Mouse (Mus musculus): ENCODE measurements around the gene Pdzrn3. TPM values are rescaled to one million over a fixed set of nuclear protein-coding genes. Genes with fewer than 3 reads are reported as not detected.

The Pdzrn3 gene
- total and polyA plus RNA-seq, 3 experiments, result not detected

- dilution Hi-C loops (cut with MboI; ENCODE audit: extremely low pct_ligation_motif_present, extremely low pct_unique_long_range_greater_than_20kb, low sequenced_read_pairs), result no loop called here
Observed at GRCm38 (mm10) chr6:101243189-101243815, 134.4 kb downstream of the Pdzrn3 start.

GRCm38 (mm10) chr6:101236641-101237246 is 141.0 kb downstream of the Pdzrn3 start:
- no peak overlapping the region for H3K4me2 ChIP-seq (ENCODE audit: insufficient read depth, low read depth, poor library complexity, severe bottlenecking)
- H3K79me2 ChIP-seq (replicated peaks; ENCODE audit: control insufficient read depth, extremely low read depth, insufficient read depth, poor library complexity, severe bottlenecking), result no peaks in the 10 kb centered on the region
- no peaks in the 10 kb centered on the region for H3K36me3 ChIP-seq (replicated peaks in 1 of 2; ENCODE audit: control insufficient read depth in 1 of 2, insufficient read depth in 1 of 2, low read length in 1 of 2)
- H3K9ac ChIP-seq (ENCODE audit: insufficient read depth, low read depth), result no peak overlapping the region
- no peak for TF ChIP-seq KAT2A (IDR thresholded peaks at IDR 0.05; ENCODE audit: insufficient replicate concordance, low read length)
- TF ChIP-seq IRF4 (IDR thresholded peaks at IDR 0.05; ENCODE audit: low read depth, low read length), result no peak
- no peak for TF ChIP-seq ZC3H11A (IDR thresholded peaks at IDR 0.05; ENCODE audit: low read depth, low read length)
- TF ChIP-seq MAFK (IDR thresholded peaks at IDR 0.05; ENCODE audit: insufficient replicate concordance, low read length), result no peak
- no peak for TF ChIP-seq GABPA (IDR thresholded peaks at IDR 0.05; ENCODE audit: insufficient replicate concordance, low read depth, low read length)
- TF ChIP-seq MYC (IDR thresholded peaks at IDR 0.05; ENCODE audit: low read depth, low read length), result no peak
- TF ChIP-seq E2F4 (IDR thresholded peaks at IDR 0.05; ENCODE audit: insufficient replicate concordance, low read depth, low read length), result no peak
- no peak for TF ChIP-seq ZMIZ1 (IDR thresholded peaks at IDR 0.05; ENCODE audit: low read depth, low read length)
- no peak for TF ChIP-seq ZKSCAN1 (IDR thresholded peaks at IDR 0.05; ENCODE audit: borderline replicate concordance, low read depth, low read length)
- no peak for TF ChIP-seq USF1 (IDR thresholded peaks at IDR 0.05; ENCODE audit: low read depth, low read length)
- TF ChIP-seq ETS1 (conservative IDR thresholded peaks at IDR 0.05; ENCODE audit: low read depth, low read length), result no peak
- no peak for TF ChIP-seq RAD21 (IDR thresholded peaks at IDR 0.05; ENCODE audit: low read depth, low read length)
- no peak for TF ChIP-seq ELF1 (IDR thresholded peaks at IDR 0.05; ENCODE audit: low read depth, low read length)
- no peak for TF ChIP-seq EP300 (IDR thresholded peaks at IDR 0.05; ENCODE audit: low read length)
- TF ChIP-seq SMC3 (IDR thresholded peaks at IDR 0.05; ENCODE audit: low read depth, low read length), result no peak
- dilution Hi-C loops (cut with MboI; ENCODE audit: extremely low pct_ligation_motif_present, extremely low pct_unique_long_range_greater_than_20kb, low sequenced_read_pairs) (no loop called here), in situ Hi-C loops (cut with MboI; ENCODE audit: low pct_ligation_motif_present, low pct_unique_long_range_greater_than_20kb, low sequenced_read_pairs) (no loop called here)
- H3K27me3 ChIP-seq (replicated peaks), result no peaks in the 10 kb centered on the region
- no peaks in the 10 kb centered on the region for H3K4me1 ChIP-seq (ENCODE audit: control insufficient read depth in 1 of 2, insufficient read depth in 2 of 2)
- no peak for DNase-seq (ENCODE audit: extremely low read depth)
- H3K27ac ChIP-seq (ENCODE audit: insufficient read depth, low read depth), result no peak overlapping the region
- no peak overlapping the region for H3K4me3 ChIP-seq (replicated peaks in 1 of 3; ENCODE audit: low read depth in 2 of 3, low read length in 2 of 3, poor library complexity in 1 of 3)
- H3K9me3 ChIP-seq (replicated peaks; ENCODE audit: low read length), result peaks cover 68% of the 10 kb centered on the region

More at GRCm38 (mm10) chr6:101243189-101243815, 134.4 kb downstream of the Pdzrn3 start:
- Histone ChIP-seq H3K27me3 (replicated peaks) (no peaks in the 10 kb centered on the region), H3K4me3 (replicated peaks in 1 of 3; ENCODE audit: low read depth in 2 of 3, low read length in 2 of 3, poor library complexity in 1 of 3) (no peak overlapping the region), H3K9me3 (replicated peaks; ENCODE audit: low read length) (peaks cover 82% of the 10 kb centered on the region), H3K36me3 (replicated peaks in 1 of 2; ENCODE audit: control insufficient read depth in 1 of 2, insufficient read depth in 1 of 2, low read length in 1 of 2) (no peaks in the 10 kb centered on the region), H3K27ac (ENCODE audit: insufficient read depth, low read depth) (no peak overlapping the region), H3K79me2 (replicated peaks; ENCODE audit: control insufficient read depth, extremely low read depth, insufficient read depth, poor library complexity, severe bottlenecking) (no peaks in the 10 kb centered on the region), H3K9ac (ENCODE audit: insufficient read depth, low read depth) (no peak overlapping the region), H3K4me1 (ENCODE audit: control insufficient read depth in 1 of 2, insufficient read depth in 2 of 2) (no peaks in the 10 kb centered on the region), H3K4me2 (ENCODE audit: insufficient read depth, low read depth, poor library complexity, severe bottlenecking) (no peak overlapping the region)
- TF ChIP-seq NRF1 (IDR thresholded peaks at IDR 0.05; ENCODE audit: low read depth, low read length), result no peak
- no peak for TF ChIP-seq ZKSCAN1 (IDR thresholded peaks at IDR 0.05; ENCODE audit: borderline replicate concordance, low read depth, low read length)
- TF ChIP-seq TBP (conservative IDR thresholded peaks at IDR 0.05; ENCODE audit: low read depth, low read length), result no peak
- TF ChIP-seq MXI1 (IDR thresholded peaks at IDR 0.05; ENCODE audit: low read depth, low read length), result no peak
- TF ChIP-seq IRF4 (IDR thresholded peaks at IDR 0.05; ENCODE audit: low read depth, low read length), result no peak
- TF ChIP-seq RCOR1 (conservative IDR thresholded peaks at IDR 0.05; ENCODE audit: low read depth, low read length), result no peak
- TF ChIP-seq USF2 (conservative IDR thresholded peaks at IDR 0.05; ENCODE audit: low read depth, low read length), result no peak
- no peak for TF ChIP-seq MAX (IDR thresholded peaks at IDR 0.05; ENCODE audit: low read length)
- no peak for TF ChIP-seq ZC3H11A (IDR thresholded peaks at IDR 0.05; ENCODE audit: low read depth, low read length)
- no peak for TF ChIP-seq MYC (IDR thresholded peaks at IDR 0.05; ENCODE audit: low read depth, low read length)
- TF ChIP-seq JUND (conservative IDR thresholded peaks at IDR 0.05; ENCODE audit: low read depth, low read length), result no peak
- TF ChIP-seq RAD21 (IDR thresholded peaks at IDR 0.05; ENCODE audit: low read depth, low read length), result no peak
- no peak for TF ChIP-seq TCF12 (IDR thresholded peaks at IDR 0.05; ENCODE audit: low read depth, low read length)
- no peak for TF ChIP-seq SIN3A (IDR thresholded peaks at IDR 0.05; ENCODE audit: low read length)
- no peak for TF ChIP-seq E2F4 (IDR thresholded peaks at IDR 0.05; ENCODE audit: insufficient replicate concordance, low read depth, low read length)
- TF ChIP-seq POLR2A (IDR thresholded peaks at IDR 0.05; ENCODE audit: low read depth, low read length), result no peak
- TF ChIP-seq MAFK (IDR thresholded peaks at IDR 0.05; ENCODE audit: insufficient replicate concordance, low read length), result no peak
- no peak for TF ChIP-seq POLR2AphosphoS2 (IDR thresholded peaks at IDR 0.05; ENCODE audit: low read depth, low read length)
- TF ChIP-seq EP300 (IDR thresholded peaks at IDR 0.05; ENCODE audit: low read length), result no peak
- TF ChIP-seq MAZ (IDR thresholded peaks at IDR 0.05; ENCODE audit: low read depth, low read length), result no peak
- in situ Hi-C loops (cut with MboI; ENCODE audit: low pct_ligation_motif_present, low pct_unique_long_range_greater_than_20kb, low sequenced_read_pairs), result no loop called here
- DNase-seq (ENCODE audit: extremely low read depth), result no peak
